Comparison of ENCODE assay signal across 21 mouse cellular contexts in the genomic region with DNA sequence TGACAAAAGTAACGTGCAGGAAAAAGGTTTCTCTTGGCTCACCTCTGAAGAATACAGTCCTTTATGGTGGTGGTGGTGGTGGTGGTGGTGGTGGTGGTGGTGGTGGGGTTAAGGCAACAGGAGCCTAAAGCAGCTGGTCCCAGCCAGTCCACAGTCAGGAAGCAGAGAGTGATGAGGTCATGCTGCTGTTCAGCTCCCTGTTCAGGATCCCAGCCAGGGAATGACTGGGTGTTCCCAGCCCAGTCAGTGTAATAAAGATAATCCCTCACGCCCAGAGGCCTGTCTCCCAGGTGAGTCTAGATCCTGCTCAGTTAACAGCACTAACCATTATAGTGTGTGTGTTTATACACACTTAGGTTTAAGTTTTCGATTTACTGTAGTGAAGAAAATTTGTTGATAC. TPM values are rescaled to one million over a fixed set of nuclear protein-coding genes. Genes with fewer than 3 reads are reported as not detected.
A peak's percentile ranks its signal among the peaks of the same experiment; 100 is the strongest.
DNase-seq lines count a peak whose midpoint lies in the region; ATAC-seq and TF ChIP-seq lines count a peak whose summit lies in the region.
"Had no signal": no experiment of that assay in that cellular context is flagged by ENCODE, and none has a peak within 500 bp of the region (broad histone marks: within the 10 kb centered on the region; RNA-seq: fewer than 3 reads in every experiment).

No protein-coding gene starts in this region.

- H3K27ac ChIP-seq in heart, embryonic 16.5 days (ENCODE audit: low read length), result 0 out of 2 replicates have a peak overlapping the region, but pooled peaks have one; percentile 7
- H3K27ac ChIP-seq in heart, embryonic 12.5 days (ENCODE audit: poor library complexity, severe bottlenecking), result no peak overlapping the region
- H3K27ac ChIP-seq in lung, embryonic 14.5 days (ENCODE audit: low read depth), result 0 out of 2 replicates have a peak overlapping the region, but pooled peaks have one; percentile 58
- peak overlapping the region; percentile 21; the same call in 1 of the 2 replicates for H3K27ac ChIP-seq in bone marrow macrophage, adult 2 months (ENCODE audit: insufficient read depth, low read depth, low read length)
- 0 out of 2 replicates have a peak overlapping the region, but pooled peaks have one; percentile 15 for H3K27ac ChIP-seq in macrophage
- H3K27ac ChIP-seq: liver, embryonic 14.5 days; midbrain, embryonic 13.5 days had no signal

- no peaks in the 10 kb centered on the region for H3K9me3 ChIP-seq in heart, embryonic 16.5 days (replicated peaks; ENCODE audit: control insufficient read depth, low read length)
- H3K9me3 ChIP-seq in heart, embryonic 12.5 days (replicated peaks), result no peaks in the 10 kb centered on the region
- H3K9me3 ChIP-seq in lung, embryonic 14.5 days (ENCODE audit: low read depth, low read length), result no peaks in the 10 kb centered on the region
- H3K9me3 ChIP-seq: midbrain, embryonic 13.5 days had no signal

- peaks cover 43% of the 10 kb centered on the region for H3K4me1 ChIP-seq in heart, embryonic 16.5 days (ENCODE audit: control insufficient read depth, insufficient read depth, low read length)
- H3K4me1 ChIP-seq in heart, embryonic 12.5 days (replicated peaks), result peaks cover 47% of the 10 kb centered on the region
- peaks cover 12% of the 10 kb centered on the region for H3K4me1 ChIP-seq in lung, embryonic 14.5 days (ENCODE audit: insufficient read depth)
- peaks cover 67% of the 10 kb centered on the region for H3K4me1 ChIP-seq in bone marrow macrophage, adult 2 months (ENCODE audit: control insufficient read depth, insufficient read depth, low read length)

- no peaks in the 10 kb centered on the region for H3K36me3 ChIP-seq in heart, embryonic 16.5 days (ENCODE audit: control insufficient read depth, insufficient read depth)
- H3K36me3 ChIP-seq in heart, embryonic 12.5 days, result peaks cover 12% of the 10 kb centered on the region
- H3K36me3 ChIP-seq in lung, embryonic 14.5 days (ENCODE audit: insufficient read depth), result 0 out of 2 replicates have a peak, but pooled peaks cover 8% of the 10 kb centered on the region
- H3K36me3 ChIP-seq in macrophage (ENCODE audit: inconsistent target), result no peaks in the 10 kb centered on the region
- H3K36me3 ChIP-seq: midbrain, embryonic 13.5 days had no signal

- WGBS in heart, embryonic 16.5 days, result 72% methylated on average over 3 of the region's 3 CpGs
- WGBS in heart, embryonic 12.5 days, result 76% methylated on average over 3 of the region's 3 CpGs
- WGBS in lung, embryonic 14.5 days, result 75% methylated on average over 3 of the region's 3 CpGs
- WGBS in macrophage (ENCODE audit: missing documents), result 74% methylated on average over 3 of the region's 3 CpGs

- H3K79me2 ChIP-seq in macrophage (ENCODE audit: inconsistent target), result peaks cover 100% of the 10 kb centered on the region

- H3K4me3 ChIP-seq in heart, embryonic 16.5 days (ENCODE audit: low read length), result no peak overlapping the region
- H3K4me3 ChIP-seq in heart, embryonic 12.5 days, result no peak overlapping the region
- no peak overlapping the region for H3K4me3 ChIP-seq in lung, embryonic 14.5 days (ENCODE audit: low read depth, low read length)
- H3K4me3 ChIP-seq in bone marrow macrophage, adult 2 months (ENCODE audit: insufficient read depth, low read length), result no peak overlapping the region
- no peak overlapping the region for H3K4me3 ChIP-seq in macrophage (ENCODE audit: inconsistent target)
- H3K4me3 ChIP-seq: midbrain, embryonic 13.5 days had no signal

- no peaks in the 10 kb centered on the region for H3K27me3 ChIP-seq in heart, embryonic 16.5 days (ENCODE audit: control insufficient read depth, insufficient read depth, low read length)
- H3K27me3 ChIP-seq in heart, embryonic 12.5 days (replicated peaks), result no peaks in the 10 kb centered on the region
- no peaks in the 10 kb centered on the region for H3K27me3 ChIP-seq in lung, embryonic 14.5 days (ENCODE audit: insufficient read depth, low read length)
- H3K27me3 ChIP-seq: midbrain, embryonic 13.5 days; Patski had no signal

- no peak overlapping the region for H3K4me2 ChIP-seq in heart, embryonic 16.5 days (ENCODE audit: low read depth, low read length)
- no peak overlapping the region for H3K4me2 ChIP-seq in heart, embryonic 12.5 days
- no peak overlapping the region for H3K4me2 ChIP-seq in lung, embryonic 14.5 days
- H3K4me2 ChIP-seq: midbrain, embryonic 13.5 days had no signal

- TF ChIP-seq CTCF in lung, embryonic 14.5 days (IDR thresholded peaks at IDR 0.05; ENCODE audit: low read depth), result no peak
- TF ChIP-seq CTCF in bone marrow macrophage, adult 2 months (IDR thresholded peaks at IDR 0.05; ENCODE audit: low read depth, low read length), result no peak

- ATAC-seq in heart, embryonic 16.5 days (replicated peaks; ENCODE audit: extremely low read depth, insufficient read depth, low FRiP score), result no peak
- no peak for ATAC-seq in heart, embryonic 12.5 days (ENCODE audit: insufficient number of reproducible peaks, low FRiP score)
- no peak for ATAC-seq in lung, embryonic 14.5 days (ENCODE audit: insufficient read depth)
- ATAC-seq: forebrain, embryonic 16.5 days; hindbrain, embryonic 16.5 days; midbrain, embryonic 13.5 days; Patski had no signal

- no peak overlapping the region for H3K9ac ChIP-seq in heart, embryonic 16.5 days (ENCODE audit: low read length)
- no peak overlapping the region for H3K9ac ChIP-seq in heart, embryonic 12.5 days
- H3K9ac ChIP-seq in lung, embryonic 14.5 days, result no peak overlapping the region
- H3K9ac ChIP-seq: liver, embryonic 14.5 days; midbrain, embryonic 13.5 days had no signal

- DNase-seq in lung, embryonic 14.5 days, result no peak
- DNase-seq in lung, postnatal 25 days (ENCODE audit: low spot score), result no peak
- DNase-seq in layer of hippocampus, adult 18-20 months (ENCODE audit: low spot score in 2 of 2), result no peak
- DNase-seq: adrenal gland, postnatal 25 days; cerebellum, adult 18-20 months; cerebellum, postnatal 25 days; embryo, embryonic 11 days; kidney, adult 18-20 months; lung, postnatal 36 days; thymus, postnatal 25 days had no signal

- no peak for TF ChIP-seq POLR2A in bone marrow macrophage, adult 2 months (IDR thresholded peaks at IDR 0.05; ENCODE audit: borderline replicate concordance, low read depth, low read length)

RNA-seq across cellular contexts. Expression of a gene that starts 10.6 kb away (rescaled TPM):
- 29.3 and 31.2 TPM in 2 replicates for polyA plus RNA-seq in heart, embryonic 16.5 days (2015; fragmentation: Nextera tagmentation; extraction: Ambion mirVana)
- polyA plus RNA-seq in heart, embryonic 12.5 days (2016; fragmentation: Nextera tagmentation; extraction: Ambion mirVana), result 37.1 and 38.6 TPM in 2 replicates
- 76.1 and 77.4 TPM in 2 replicates for polyA plus RNA-seq in lung, embryonic 14.5 days (2014; fragmentation: Nextera tagmentation; extraction: Ambion mirVana)
- polyA plus RNA-seq in bone marrow macrophage, adult 2 months (2012; ENCODE audit: insufficient read depth, insufficient read length, missing spikeins), result 192 and 195 TPM in 2 replicates
- 100 to 1,000 TPM in 24 of 26 experiments, 10 to 100 TPM in 2; 72.8 to 323 (median 169) TPM for total RNA-seq in macrophage (2018; cell fraction: chromatin; rRNA removed)
- 100 to 1,000 TPM in 8 of 26 experiments, 10 to 100 TPM in 18; 72.7 to 112 (median 94.7) TPM for total RNA-seq in macrophage (2018; cell fraction: cytosol; rRNA removed)
- 100 to 1,000 TPM in 21 of 26 experiments, 10 to 100 TPM in 5; 70.1 to 212 (median 141) TPM for total RNA-seq in macrophage (2018; cell fraction: nucleus; rRNA removed)
- polyA plus RNA-seq in macrophage (2018), result 62.0 to 93.5 TPM (median 63.5 TPM) in 3 replicates
- 10 to 100 TPM; 75.0 to 80.5 TPM for total RNA-seq in layer of hippocampus, adult 18-20 months (2021)

RNA-seq across cellular contexts. Expression of a gene that starts 11.7 kb away (rescaled TPM):
- polyA plus RNA-seq in heart, embryonic 16.5 days (2015; fragmentation: Nextera tagmentation; extraction: Ambion mirVana), result 0.19 and 0.47 TPM in 2 replicates
- 0.22 and 0.57 TPM in 2 replicates for polyA plus RNA-seq in heart, embryonic 12.5 days (2016; fragmentation: Nextera tagmentation; extraction: Ambion mirVana)
- polyA plus RNA-seq in lung, embryonic 14.5 days (2014; fragmentation: Nextera tagmentation; extraction: Ambion mirVana), result 0.33 and 0.49 TPM in 2 replicates
- 0.95 TPM in 1 of 2 replicates, not detected in the other for polyA plus RNA-seq in bone marrow macrophage, adult 2 months (2012; ENCODE audit: insufficient read depth, insufficient read length, missing spikeins)
- 1 to 10 TPM in 10 of 26 experiments, under 1 TPM in 9, not detected in 7; 0.27 to 2.9 (median 1.0) TPM for total RNA-seq in macrophage (2018; cell fraction: chromatin; rRNA removed)
- total RNA-seq in macrophage (2018; cell fraction: cytosol; rRNA removed), result under 1 TPM in 2 of 26 experiments, not detected in 24; 0.13 to 0.29 TPM
- under 1 TPM in 10 of 26 experiments, not detected in 16; 0.17 to 0.91 (median 0.68) TPM for total RNA-seq in macrophage (2018; cell fraction: nucleus; rRNA removed)
- polyA plus RNA-seq in macrophage (2018), result not detected in 3 replicates
- 1 to 10 TPM; 5.4 to 6.4 TPM for total RNA-seq in layer of hippocampus, adult 18-20 months (2021)
- total RNA-seq: hematopoietic stem cell, adult 5-6 weeks had no signal
- polyA plus RNA-seq: activated CD4-positive, CD25-positive, alpha-beta regulatory T cell, adult 4 months had no signal

RNA-seq across cellular contexts. Expression of a gene that starts 24.1 kb away (rescaled TPM):
- polyA plus RNA-seq in heart, embryonic 16.5 days (2015; fragmentation: Nextera tagmentation; extraction: Ambion mirVana), result 2.0 TPM in 2 replicates
- polyA plus RNA-seq in heart, embryonic 12.5 days (2016; fragmentation: Nextera tagmentation; extraction: Ambion mirVana), result 3.1 and 3.3 TPM in 2 replicates
- polyA plus RNA-seq in lung, embryonic 14.5 days (2014; fragmentation: Nextera tagmentation; extraction: Ambion mirVana), result 3.1 and 5.2 TPM in 2 replicates
- polyA plus RNA-seq in bone marrow macrophage, adult 2 months (2012; ENCODE audit: insufficient read depth, insufficient read length, missing spikeins), result 4.0 and 11.4 TPM in 2 replicates
- 10 to 100 TPM in 25 of 26 experiments, 1 to 10 TPM in 1; 9.8 to 54.7 (median 22.9) TPM for total RNA-seq in macrophage (2018; cell fraction: chromatin; rRNA removed)
- 1 to 10 TPM in 6 of 26 experiments, under 1 TPM in 6, not detected in 14; 0.14 to 2.6 (median 1.0) TPM for total RNA-seq in macrophage (2018; cell fraction: cytosol; rRNA removed)
- 10 to 100 TPM in 18 of 26 experiments, 1 to 10 TPM in 8; 3.2 to 41.5 (median 15.6) TPM for total RNA-seq in macrophage (2018; cell fraction: nucleus; rRNA removed)
- polyA plus RNA-seq in macrophage (2018), result 0.93 to 1.7 TPM (median 0.96 TPM) in 3 replicates
- total RNA-seq in layer of hippocampus, adult 18-20 months (2021), result 1 to 10 TPM; 2.1 to 3.1 TPM
